Mouse (Mus musculus) CH12.LX (cell line): ENCODE measurements at regions not wholly inside any gene's neighbourhood (a gene's known extent, or its start where the extent isn't known, plus 50 kb on each side); places are given as distances from the start of the nearest gene placed in this dataset.

Source experiments
- BHLHE40 ChIP-seq: IDR thresholded peaks from 2 replicates; pipeline ENCODE4 v1.6.1; 2011; ENCODE audit warnings: mild to moderate bottlenecking, low read depth, low read length, improper control_type of control experiment
- CHD2 ChIP-seq: IDR thresholded peaks from 2 replicates; pipeline ENCODE4 v1.6.1; 2011; ENCODE audit warnings: low read length, improper control_type of control experiment
- CTCF ChIP-seq, 2 experiments: IDR thresholded peaks in 1 of 2; conservative IDR thresholded peaks in 1 of 2; 2 replicates each; pipeline ENCODE4 v1.5.1; 2011 to 2012; ENCODE audit warnings: low read depth in 2 of 2, low read length in 2 of 2, improper control_type of control experiment in 1 of 2, inconsistent platforms in 1 of 2, mild to moderate bottlenecking in 1 of 2, moderate library complexity in 1 of 2
- E2F4 ChIP-seq: IDR thresholded peaks from 2 replicates; pipeline ENCODE4 v1.6.1; 2011; ENCODE audit warnings: low read depth, low read length, improper control_type of control experiment; ENCODE audit not compliant: insufficient replicate concordance
- EP300 ChIP-seq: IDR thresholded peaks from 2 replicates; pipeline ENCODE4 v1.6.1; 2011; ENCODE audit warnings: low read length, improper control_type of control experiment
- MAFK ChIP-seq: IDR thresholded peaks from 2 replicates; pipeline ENCODE4 v1.6.1; 2011; ENCODE audit warnings: low read length, improper control_type of control experiment; ENCODE audit not compliant: insufficient replicate concordance
- MYC ChIP-seq: IDR thresholded peaks from 2 replicates; pipeline ENCODE4 v1.6.1; 2011; ENCODE audit warnings: low read depth, mild to moderate bottlenecking, improper control_type of control experiment, low read length
- POLR2A ChIP-seq: IDR thresholded peaks from 2 replicates; pipeline ENCODE4 v1.6.1; 2011; ENCODE audit warnings: low read depth, mild to moderate bottlenecking, improper control_type of control experiment, low read length
- RAD21 ChIP-seq: IDR thresholded peaks from 2 replicates; pipeline ENCODE4 v1.6.1; 2011; ENCODE audit warnings: low read depth, mild to moderate bottlenecking, low read length, improper control_type of control experiment, moderate library complexity
- RCOR1 ChIP-seq: conservative IDR thresholded peaks from 2 replicates; pipeline ENCODE4 v1.6.1; 2012; ENCODE audit warnings: low read depth, mild to moderate bottlenecking, inconsistent platforms, low read length, improper control_type of control experiment
- SMC3 ChIP-seq: IDR thresholded peaks from 2 replicates; pipeline ENCODE4 v1.6.1; 2011; ENCODE audit warnings: low read depth, low read length, improper control_type of control experiment
- UBTF ChIP-seq: IDR thresholded peaks from 2 replicates; pipeline ENCODE4 v1.6.1; 2012; ENCODE audit warnings: low read depth, mild to moderate bottlenecking, inconsistent platforms, low read length, improper control_type of control experiment, moderate library complexity
- ZC3H11A ChIP-seq: IDR thresholded peaks from 2 replicates; pipeline ENCODE4 v1.6.1; 2012; ENCODE audit warnings: low read depth, mild to moderate bottlenecking, inconsistent platforms, low read length, improper control_type of control experiment
- ZNF384 ChIP-seq: IDR thresholded peaks from 2 replicates; pipeline ENCODE4 v1.6.1; 2012; ENCODE audit warnings: low read depth, low read length, improper control_type of control experiment, inconsistent platforms

- TF ChIP-seq POLR2A (no peak), RCOR1 (no peak), CHD2 (no peak), MYC (no peak), E2F4 (no peak), CTCF (conservative IDR thresholded peaks at IDR 0.05 in 1 of 2, IDR thresholded peaks at IDR 0.05 in 1 of 2; ENCODE audit: low read depth in 2 of 2, low read length in 2 of 2) (no peak), SMC3 (no peak), ZC3H11A (no peak), BHLHE40 (no peak), UBTF (no peak), EP300 (no peak), RAD21 (no peak), MAFK (no peak), ZNF384 (no peak)
Observed at GRCm38 (mm10) chr17:16753090-16753489, 310.8 kb upstream of the Zfp960 start.
